Mouse (Mus musculus) myocyte (in vitro differentiated cells): ENCODE data around the gene Stard7. TPM values are rescaled to one million over a fixed set of nuclear protein-coding genes. Genes with fewer than 3 reads are reported as not detected.

Source experiments
- H3K27me3 ChIP-seq: one replicate; pipeline ENCODE4 v1.6.1; 2011; ENCODE audit not compliant: control insufficient read depth, insufficient read depth, insufficient read length
- H3K36me3 ChIP-seq: one replicate; pipeline ENCODE4 v1.6.1; 2011; ENCODE audit not compliant: control insufficient read depth, insufficient read depth
- H3K4me2 ChIP-seq: one replicate; pipeline ENCODE4 v1.6.1; 2011; ENCODE audit warnings: low read depth, control low read depth
- H3K4me3 ChIP-seq: one replicate; pipeline ENCODE4 v1.5.1; 2011; ENCODE audit warnings: mild to moderate bottlenecking, control low read depth, moderate library complexity
- H3K79me2 ChIP-seq: one replicate; pipeline ENCODE4 v1.6.1; 2011; ENCODE audit not compliant: control insufficient read depth, insufficient read depth
- H3ac ChIP-seq: one replicate; pipeline ENCODE4 v1.6.1; 2011; ENCODE audit not compliant: control insufficient read depth, insufficient read length
- CEBPB ChIP-seq: IDR thresholded peaks from 2 replicates; pipeline ENCODE4 v1.6.1; 2011; ENCODE audit warnings: mild to moderate bottlenecking, moderate library complexity; ENCODE audit not compliant: poor library complexity, insufficient read depth, severe bottlenecking
- E2F4 ChIP-seq: IDR thresholded peaks from one replicate; pipeline ENCODE4 v1.6.1; 2011; ENCODE audit warnings: mild to moderate bottlenecking, control low read depth, moderate library complexity; ENCODE audit not compliant: insufficient read depth
- MAX ChIP-seq: IDR thresholded peaks from one replicate; pipeline ENCODE4 v1.6.1; 2011; ENCODE audit warnings: low read depth, mild to moderate bottlenecking, control low read depth
- MYOD1 ChIP-seq, 3 experiments: IDR thresholded peaks; one replicate each; pipeline ENCODE4 v1.6.1; 2011; ENCODE audit warnings: control low read depth in 2 of 3, low read depth in 2 of 3, mild to moderate bottlenecking in 2 of 3, moderate library complexity in 1 of 3; ENCODE audit not compliant: insufficient read length in 2 of 3, control insufficient read depth in 1 of 3
- MYOG ChIP-seq, 3 experiments: IDR thresholded peaks; one replicate each; pipeline ENCODE4 v1.6.1; 2011; ENCODE audit warnings: control low read depth in 2 of 3, low read depth in 2 of 3, mild to moderate bottlenecking in 2 of 3; ENCODE audit not compliant: insufficient read length in 2 of 3, control insufficient read depth in 1 of 3, insufficient read depth in 1 of 3
- POLR2A ChIP-seq: IDR thresholded peaks from one replicate; pipeline ENCODE4 v1.6.1; 2011; ENCODE audit warnings: low read depth, mild to moderate bottlenecking, control low read depth, moderate library complexity; ENCODE audit not compliant: insufficient read length
- POLR2AphosphoS2 ChIP-seq: IDR thresholded peaks from one replicate; pipeline ENCODE4 v1.6.1; 2011; ENCODE audit warnings: low read depth, control low read depth; ENCODE audit not compliant: insufficient read length
- REST ChIP-seq: IDR thresholded peaks from one replicate; pipeline ENCODE4 v1.6.1; 2011; ENCODE audit warnings: mild to moderate bottlenecking, control low read depth, moderate library complexity; ENCODE audit not compliant: insufficient read depth, insufficient read length
- SRF ChIP-seq: IDR thresholded peaks from one replicate; pipeline ENCODE4 v1.6.1; 2011; ENCODE audit warnings: low read depth; ENCODE audit not compliant: control insufficient read depth, insufficient read length
- TCF12 ChIP-seq: IDR thresholded peaks from one replicate; pipeline ENCODE4 v1.6.1; 2011; ENCODE audit warnings: mild to moderate bottlenecking, control low read depth; ENCODE audit not compliant: poor library complexity, insufficient read depth, severe bottlenecking
- TCF3 ChIP-seq: IDR thresholded peaks from one replicate; pipeline ENCODE4 v1.6.1; 2011; ENCODE audit warnings: low read depth, control low read depth; ENCODE audit not compliant: insufficient read length
- USF1 ChIP-seq: IDR thresholded peaks from one replicate; pipeline ENCODE4 v1.6.1; 2011; ENCODE audit warnings: low read depth, mild to moderate bottlenecking, control low read depth, moderate library complexity
- polyA plus RNA-seq: library from polyadenylated mRNA; unstranded; fragments of >200 nt; fragmentation: generic; extraction: Trizol; gene quantifications from one replicate; pipeline ENCODE4 v1.2.1, GENCODE M21; 2012; ENCODE audit warnings: missing spikeins

Gene Stard7
- polyA plus RNA-seq, 1 experiment: 25.9 TPM

- no peak overlapping the region for H3ac ChIP-seq
- H3K27me3 ChIP-seq: no peaks in the 10 kb centered on the region
- no peak overlapping the region for H3K4me2 ChIP-seq
- no peak overlapping the region for H3K4me3 ChIP-seq
- H3K79me2 ChIP-seq: no peaks in the 10 kb centered on the region
- no peaks in the 10 kb centered on the region for H3K36me3 ChIP-seq
- no peak for TF ChIP-seq POLR2A
- TF ChIP-seq TCF12: no peak
- TF ChIP-seq USF1: no peak
- no peak for TF ChIP-seq POLR2AphosphoS2
- TF ChIP-seq E2F4: no peak
- TF ChIP-seq MYOD1 (IDR thresholded peaks at IDR 0.05; ENCODE audit: control insufficient read depth in 1 of 3, insufficient read length in 2 of 3, low read depth in 2 of 3): no peak
- TF ChIP-seq CEBPB: no peak
- no peak for TF ChIP-seq REST
- no peak for TF ChIP-seq MAX
- no peak for TF ChIP-seq TCF3
- TF ChIP-seq SRF: no peak
- TF ChIP-seq MYOG (IDR thresholded peaks at IDR 0.05; ENCODE audit: control insufficient read depth in 1 of 3, insufficient read depth in 1 of 3, insufficient read length in 2 of 3, low read depth in 2 of 3): no peak
These were observed 45.1 kb downstream of the Stard7 start for GRCm38 (mm10) chr2:127315155-127315470.

GRCm38 (mm10) chr2:127316431-127316830 lies 46.4 kb downstream of the Stard7 start:
- H3K4me3 ChIP-seq: no peak overlapping the region
- H3K4me2 ChIP-seq: no peak overlapping the region
- no peaks in the 10 kb centered on the region for H3K36me3 ChIP-seq
- no peak overlapping the region for H3ac ChIP-seq
- H3K27me3 ChIP-seq: no peaks in the 10 kb centered on the region
- H3K79me2 ChIP-seq: no peaks in the 10 kb centered on the region
- TF ChIP-seq MYOD1 (IDR thresholded peaks at IDR 0.05; ENCODE audit: control insufficient read depth in 1 of 3, insufficient read length in 2 of 3, low read depth in 2 of 3): no peak

- H3K4me2 ChIP-seq: no peak overlapping the region
- H3ac ChIP-seq: no peak overlapping the region
- no peak overlapping the region for H3K4me3 ChIP-seq
- TF ChIP-seq CEBPB: no peak
- TF ChIP-seq TCF12: no peak
- TF ChIP-seq USF1: no peak
- no peaks in the 10 kb centered on the region for H3K79me2 ChIP-seq
- H3K36me3 ChIP-seq: no peaks in the 10 kb centered on the region
- no peaks in the 10 kb centered on the region for H3K27me3 ChIP-seq
These were observed 48.1 kb downstream of the Stard7 start for GRCm38 (mm10) chr2:127318136-127318535.

- Histone ChIP-seq H3K4me3 (no peak overlapping the region), H3K79me2 (no peaks in the 10 kb centered on the region), H3K27me3 (no peaks in the 10 kb centered on the region), H3K4me2 (no peak overlapping the region), H3K36me3 (no peaks in the 10 kb centered on the region), H3ac (no peak overlapping the region)
- TF ChIP-seq TCF12: no peak
- TF ChIP-seq USF1: no peak
- TF ChIP-seq POLR2AphosphoS2: no peak
- TF ChIP-seq CEBPB: no peak
- no peak for TF ChIP-seq REST
- no peak for TF ChIP-seq MAX
- TF ChIP-seq E2F4: no peak
- TF ChIP-seq POLR2A: no peak
- no peak for TF ChIP-seq MYOD1 (IDR thresholded peaks at IDR 0.05; ENCODE audit: control insufficient read depth in 1 of 3, insufficient read length in 2 of 3, low read depth in 2 of 3)
- TF ChIP-seq MYOG (IDR thresholded peaks at IDR 0.05; ENCODE audit: control insufficient read depth in 1 of 3, insufficient read depth in 1 of 3, insufficient read length in 2 of 3, low read depth in 2 of 3): no peak
- TF ChIP-seq TCF3: no peak
These were observed 49.1 kb downstream of the Stard7 start for GRCm38 (mm10) chr2:127319071-127319470.

GRCm38 (mm10) chr2:127322671-127323285 lies 52.8 kb downstream of the Stard7 start:
- Histone ChIP-seq H3K36me3 (no peaks in the 10 kb centered on the region), H3K4me3 (no peak overlapping the region), H3K27me3 (no peaks in the 10 kb centered on the region), H3K79me2 (no peaks in the 10 kb centered on the region), H3ac (no peak overlapping the region), H3K4me2 (peak overlapping the region; percentile 61)
- no peak for TF ChIP-seq MYOD1 (IDR thresholded peaks at IDR 0.05; ENCODE audit: control insufficient read depth in 1 of 3, insufficient read length in 2 of 3, low read depth in 2 of 3)
- TF ChIP-seq E2F4: no peak
- no peak for TF ChIP-seq MYOG (IDR thresholded peaks at IDR 0.05; ENCODE audit: control insufficient read depth in 1 of 3, insufficient read depth in 1 of 3, insufficient read length in 2 of 3, low read depth in 2 of 3)
- no peak for TF ChIP-seq TCF12
- no peak for TF ChIP-seq USF1
- no peak for TF ChIP-seq CEBPB
- no peak for TF ChIP-seq TCF3
- TF ChIP-seq POLR2A: no peak
- TF ChIP-seq REST: no peak
- TF ChIP-seq SRF: no peak
- no peak for TF ChIP-seq POLR2AphosphoS2
- no peak for TF ChIP-seq MAX
